12 mouse cellular contexts compared by ENCODE assay signal in genomic region chr9:116221565-116221964, GRCm38 (mm10).
"Had no signal": no experiment of that assay in that cellular context is flagged by ENCODE, and none has a peak within 500 bp of the region (broad histone marks: within the 10 kb centered on the region; RNA-seq: fewer than 3 reads in every experiment).

No protein-coding gene starts in this region.

- H3K4me1 ChIP-seq: liver, embryonic 12.5 days; midbrain, embryonic 12.5 days had no signal

- H3K4me2 ChIP-seq: liver, embryonic 12.5 days; lung, embryonic 14.5 days; midbrain, embryonic 12.5 days; neural tube, embryonic 13.5 days had no signal

- DNase-seq: lung, embryonic 14.5 days; lung, postnatal 14 days; retina, postnatal 1 day; thymus, adult 2 months; thymus, postnatal 25 days had no signal

- ATAC-seq: inflammation-experienced regulatory T-cells, adult 6 months; intestine, postnatal 0 days; liver, embryonic 12.5 days; midbrain, embryonic 16.5 days had no signal

- H3K9ac ChIP-seq: liver, embryonic 12.5 days; lung, embryonic 14.5 days; midbrain, embryonic 12.5 days; neural tube, embryonic 13.5 days had no signal

- H3K27ac ChIP-seq: layer of hippocampus, adult 2 months; liver, embryonic 12.5 days; midbrain, embryonic 12.5 days; neural tube, embryonic 13.5 days had no signal

- H3K36me3 ChIP-seq: liver, embryonic 12.5 days; midbrain, embryonic 12.5 days; neural tube, embryonic 13.5 days had no signal

- H3K27me3 ChIP-seq: liver, embryonic 12.5 days; midbrain, embryonic 12.5 days; neural tube, embryonic 13.5 days had no signal

- H3K4me3 ChIP-seq: layer of hippocampus, adult 2 months; liver, embryonic 12.5 days; midbrain, embryonic 12.5 days; neural tube, embryonic 13.5 days had no signal

- H3K9me3 ChIP-seq: liver, embryonic 12.5 days; midbrain, embryonic 12.5 days; neural tube, embryonic 13.5 days had no signal
